Mouse (Mus musculus) C2C12 (cell line): ENCODE results near the gene Rps6kc1. TPM values are rescaled to one million over a fixed set of nuclear protein-coding genes. Genes with fewer than 3 reads are reported as not detected.

Source experiments
- H3K27me3 ChIP-seq: one replicate; pipeline ENCODE4 v1.6.1; 2011; ENCODE audit not compliant: control insufficient read depth, insufficient read depth, insufficient read length
- H3K36me3 ChIP-seq: one replicate; pipeline ENCODE4 v1.6.1; 2011; ENCODE audit not compliant: control insufficient read depth, insufficient read depth
- H3K4me3 ChIP-seq: one replicate; pipeline ENCODE4 v1.5.1; 2011; ENCODE audit warnings: mild to moderate bottlenecking, control low read depth; ENCODE audit not compliant: poor library complexity, insufficient read depth, severe bottlenecking
- H3K79me2 ChIP-seq: one replicate; pipeline ENCODE4 v1.6.1; 2011; ENCODE audit not compliant: control insufficient read depth, insufficient read depth
- H3K79me3 ChIP-seq: one replicate; pipeline ENCODE4 v1.6.1; 2011; ENCODE audit warnings: low read depth, control low read depth
- H3ac ChIP-seq: one replicate; pipeline ENCODE3; 2011; ENCODE audit warnings: low read depth; ENCODE audit not compliant: control insufficient read depth, insufficient read length
- CEBPB ChIP-seq: IDR thresholded peaks from one replicate; pipeline ENCODE4 v1.6.1; 2011; ENCODE audit warnings: low read depth, mild to moderate bottlenecking, control low read depth, moderate library complexity
- CTCF ChIP-seq: IDR thresholded peaks from one replicate; pipeline ENCODE4 v1.5.1; 2011; ENCODE audit not compliant: control insufficient read depth, insufficient read depth, insufficient read length
- FOSL1 ChIP-seq: IDR thresholded peaks from one replicate; pipeline ENCODE4 v1.8.0; 2011; ENCODE audit warnings: mild to moderate bottlenecking, low read length; ENCODE audit not compliant: poor library complexity, insufficient read depth, severe bottlenecking
- MAX ChIP-seq: IDR thresholded peaks from one replicate; pipeline ENCODE4 v1.6.1; 2011; ENCODE audit warnings: mild to moderate bottlenecking, control low read depth
- MYOD1 ChIP-seq: IDR thresholded peaks from one replicate; pipeline ENCODE4 v1.6.1; 2011; ENCODE audit warnings: low read depth; ENCODE audit not compliant: control insufficient read depth, insufficient read length
- MYOG ChIP-seq: IDR thresholded peaks from one replicate; pipeline ENCODE4 v1.6.1; 2011; ENCODE audit not compliant: control insufficient read depth, insufficient read length; ENCODE audit errors: extremely low read depth
- USF1 ChIP-seq: IDR thresholded peaks from one replicate; pipeline ENCODE4 v1.6.1; 2011; ENCODE audit warnings: low read depth, mild to moderate bottlenecking, control low read depth, moderate library complexity
- polyA plus RNA-seq: library from polyadenylated mRNA; unstranded; fragments of >200 nt; fragmentation: generic; extraction: Trizol; gene quantifications from one replicate; pipeline ENCODE4 v1.2.1, GENCODE M21; 2012; ENCODE audit warnings: missing spikeins

Rps6kc1 gene
- polyA plus RNA-seq, 1 experiment: 13.1 TPM

DNA sequence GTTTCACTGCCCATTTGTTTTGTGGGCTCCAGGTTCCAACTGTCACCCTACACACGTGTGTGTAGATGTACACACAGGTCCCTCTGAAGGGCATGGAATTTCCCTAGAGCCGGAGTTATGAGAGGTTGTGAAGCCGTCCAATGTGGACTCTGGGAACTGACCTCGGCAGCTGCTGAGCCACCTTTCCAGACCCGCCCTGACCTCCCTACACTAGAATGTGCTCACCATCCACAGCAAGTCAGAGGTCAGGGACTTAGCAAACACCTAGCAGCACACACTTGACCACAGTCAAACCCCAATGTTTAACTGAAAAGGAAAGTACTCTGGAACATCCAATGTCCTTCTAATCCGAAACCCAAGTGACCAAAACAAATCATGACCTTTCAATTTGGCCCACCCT, 30.9 kb downstream of the Rps6kc1 start:
- TF ChIP-seq MYOD1 (no peak), MYOG (no peak), CEBPB (no peak), CTCF (no peak), MAX (no peak), FOSL1 (no peak), USF1 (no peak)
- peaks cover 17% of the 10 kb centered on the region for H3K36me3 ChIP-seq
- H3K4me3 ChIP-seq: no peak overlapping the region
- H3ac ChIP-seq: no peak overlapping the region
- no peaks in the 10 kb centered on the region for H3K79me3 ChIP-seq
- no peaks in the 10 kb centered on the region for H3K27me3 ChIP-seq
- H3K79me2 ChIP-seq: no peaks in the 10 kb centered on the region

GRCm38 (mm10) chr1:190875751-190876150, 35.8 kb downstream of the Rps6kc1 start:
- H3ac ChIP-seq: no peak overlapping the region
- H3K79me3 ChIP-seq: no peaks in the 10 kb centered on the region
- no peaks in the 10 kb centered on the region for H3K79me2 ChIP-seq
- no peaks in the 10 kb centered on the region for H3K36me3 ChIP-seq
- H3K27me3 ChIP-seq: no peaks in the 10 kb centered on the region
- TF ChIP-seq MAX: no peak
- no peak for TF ChIP-seq USF1
- TF ChIP-seq MYOD1: no peak
- no peak for TF ChIP-seq FOSL1
- TF ChIP-seq CEBPB: no peak
- TF ChIP-seq MYOG: no peak
- TF ChIP-seq CTCF: no peak
- no peak overlapping the region for H3K4me3 ChIP-seq

- no peaks in the 10 kb centered on the region for H3K36me3 ChIP-seq
- H3K79me3 ChIP-seq: no peaks in the 10 kb centered on the region
- no peaks in the 10 kb centered on the region for H3K27me3 ChIP-seq
- no peak overlapping the region for H3ac ChIP-seq
- TF ChIP-seq MAX (peak; percentile 53), MYOD1 (no peak)
- H3K79me2 ChIP-seq: no peaks in the 10 kb centered on the region
- no peak overlapping the region for H3K4me3 ChIP-seq
Observed at GRCm38 (mm10) chr1:190875089-190875488, 36.5 kb downstream of the Rps6kc1 start.

DNA sequence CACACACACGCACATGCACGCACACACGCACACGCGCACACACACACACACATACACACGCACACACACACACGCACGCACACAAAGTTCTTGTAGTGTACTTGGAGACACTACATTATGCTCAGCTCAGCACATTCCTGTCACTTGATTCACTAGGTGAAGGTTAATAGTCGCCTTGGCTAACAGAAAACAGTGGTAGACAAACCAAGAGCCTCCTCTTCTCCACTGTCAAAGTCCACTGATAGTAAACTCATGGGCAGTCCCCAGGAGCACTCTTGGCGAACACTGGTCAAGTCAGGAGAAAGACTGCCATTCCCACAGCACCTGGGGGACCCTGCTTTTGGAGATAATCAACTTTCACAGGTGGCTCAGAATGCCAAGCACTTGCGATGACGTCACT, 40.5 kb downstream of the Rps6kc1 start:
- no peaks in the 10 kb centered on the region for H3K27me3 ChIP-seq
- H3ac ChIP-seq: no peak overlapping the region
- no peak overlapping the region for H3K4me3 ChIP-seq
- peaks cover 14% of the 10 kb centered on the region for H3K36me3 ChIP-seq
- no peaks in the 10 kb centered on the region for H3K79me2 ChIP-seq
- H3K79me3 ChIP-seq: no peaks in the 10 kb centered on the region
- no peak for TF ChIP-seq MYOD1
- no peak for TF ChIP-seq FOSL1
- TF ChIP-seq USF1: no peak
- no peak for TF ChIP-seq CEBPB
- TF ChIP-seq MYOG: no peak
- no peak for TF ChIP-seq CTCF
- TF ChIP-seq MAX: no peak

DNA sequence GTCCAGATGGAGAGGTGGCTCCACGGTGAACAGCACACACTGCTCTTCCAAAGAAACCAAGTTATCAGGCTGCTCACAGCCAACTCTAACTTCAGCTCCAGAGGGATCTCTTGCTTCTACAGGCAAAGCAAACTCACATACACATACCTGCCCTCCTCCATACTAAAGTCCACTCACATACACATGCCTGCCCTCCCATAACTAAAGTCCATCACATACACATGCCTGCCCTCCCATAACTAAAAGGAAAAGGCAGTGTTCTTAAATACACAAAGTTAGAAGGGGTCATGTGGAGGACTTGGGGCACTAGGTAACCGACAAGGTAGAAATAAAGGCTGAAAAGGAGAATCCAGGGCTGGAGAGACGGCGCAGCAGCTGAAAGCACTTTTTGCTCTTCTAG, 41.6 kb downstream of the Rps6kc1 start:
- TF ChIP-seq USF1 (no peak), CEBPB (no peak), MYOD1 (no peak), MAX (no peak), CTCF (no peak), MYOG (no peak), FOSL1 (no peak)
- peaks cover 15% of the 10 kb centered on the region for H3K36me3 ChIP-seq
- no peak overlapping the region for H3K4me3 ChIP-seq
- H3K79me2 ChIP-seq: no peaks in the 10 kb centered on the region
- H3ac ChIP-seq: no peak overlapping the region
- no peaks in the 10 kb centered on the region for H3K27me3 ChIP-seq
- H3K79me3 ChIP-seq: no peaks in the 10 kb centered on the region

DNA sequence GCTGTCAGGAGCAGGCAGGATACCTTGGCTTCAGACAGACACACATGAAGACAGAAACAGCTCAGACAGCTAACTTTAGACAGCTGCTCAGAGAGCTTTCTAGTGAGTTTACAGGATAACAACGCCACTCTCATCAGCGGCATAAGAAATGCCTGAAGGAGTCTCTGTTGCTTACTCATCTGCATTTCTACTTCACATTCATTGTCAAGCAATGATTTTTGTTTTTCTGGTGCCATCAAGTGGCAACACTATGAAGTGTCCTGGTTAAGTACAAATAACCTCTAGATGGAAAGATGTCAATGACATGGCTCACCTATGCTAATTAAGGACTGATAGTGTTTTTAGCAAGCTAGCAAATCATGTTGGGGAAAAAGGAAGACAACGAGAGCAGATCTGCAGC, 42.8 kb downstream of the Rps6kc1 start:
- H3ac ChIP-seq: no peak overlapping the region
- H3K27me3 ChIP-seq: no peaks in the 10 kb centered on the region
- H3K79me2 ChIP-seq: no peaks in the 10 kb centered on the region
- H3K36me3 ChIP-seq: peaks cover 19% of the 10 kb centered on the region
- TF ChIP-seq CEBPB (no peak), USF1 (no peak)
- H3K79me3 ChIP-seq: no peaks in the 10 kb centered on the region
- H3K4me3 ChIP-seq: no peak overlapping the region
